In genomic region chr3:45555736-45556135, GRCm38 (mm10) we compare ENCODE assay signal across 9 mouse cellular contexts.
DNase-seq lines count a peak whose midpoint lies in the region; ATAC-seq lines count a peak whose summit lies in the region.
"Had no signal": no experiment of that assay in that cellular context is flagged by ENCODE, and none has a peak within 500 bp of the region (broad histone marks: within the 10 kb centered on the region; RNA-seq: fewer than 3 reads in every experiment).

No protein-coding gene starts in this region.

- 31% methylated on average over 1 of the region's 1 CpGs for WGBS in forebrain, embryonic 12.5 days
- 31% methylated on average over 1 of the region's 1 CpGs for WGBS in kidney, embryonic 16.5 days
- 34% methylated on average over 1 of the region's 1 CpGs for WGBS in limb, embryonic 13.5 days

- no peak overlapping the region for H3K27ac ChIP-seq in forebrain, embryonic 12.5 days
- no peak overlapping the region for H3K27ac ChIP-seq in kidney, embryonic 16.5 days (ENCODE audit: low read length)
- no peak overlapping the region for H3K27ac ChIP-seq in limb, embryonic 13.5 days

- no peaks in the 10 kb centered on the region for H3K36me3 ChIP-seq in forebrain, embryonic 12.5 days (replicated peaks)
- no peaks in the 10 kb centered on the region for H3K36me3 ChIP-seq in kidney, embryonic 16.5 days (ENCODE audit: insufficient read depth, low read length)
- H3K36me3 ChIP-seq in limb, embryonic 13.5 days = no peaks in the 10 kb centered on the region

- no peaks in the 10 kb centered on the region for H3K9me3 ChIP-seq in forebrain, embryonic 12.5 days
- no peaks in the 10 kb centered on the region for H3K9me3 ChIP-seq in kidney, embryonic 16.5 days (ENCODE audit: low read length)
- H3K9me3 ChIP-seq in limb, embryonic 13.5 days = no peaks in the 10 kb centered on the region
- H3K9me3 ChIP-seq: megakaryocyte, embryonic 14.5 days had no signal

- H3K4me2 ChIP-seq in forebrain, embryonic 12.5 days = no peak overlapping the region
- no peak overlapping the region for H3K4me2 ChIP-seq in kidney, embryonic 16.5 days (replicated peaks; ENCODE audit: low read depth, low read length)
- no peak overlapping the region for H3K4me2 ChIP-seq in limb, embryonic 13.5 days (replicated peaks)

- DNase-seq in testis, postnatal 10 days (ENCODE audit: low spot score) = peak; percentile 53
- no peak for DNase-seq in testis, postnatal 14 days (ENCODE audit: low spot score)
- DNase-seq in c-Kit-positive CD71-negative TER-119-negative erythroid progenitor cells, embryonic 14.5 days (ENCODE audit: low read depth) = peak; percentile 5
- DNase-seq in right cerebral cortex, postnatal 14 days = peak; percentile 61

- no peaks in the 10 kb centered on the region for H3K4me1 ChIP-seq in forebrain, embryonic 12.5 days
- no peaks in the 10 kb centered on the region for H3K4me1 ChIP-seq in kidney, embryonic 16.5 days (ENCODE audit: insufficient read depth, low read length)
- no peaks in the 10 kb centered on the region for H3K4me1 ChIP-seq in limb, embryonic 13.5 days
- H3K4me1 ChIP-seq: megakaryocyte, embryonic 14.5 days had no signal

- H3K9ac ChIP-seq in forebrain, embryonic 12.5 days = no peak overlapping the region
- no peak overlapping the region for H3K9ac ChIP-seq in kidney, embryonic 16.5 days (replicated peaks; ENCODE audit: low read length)
- no peak overlapping the region for H3K9ac ChIP-seq in limb, embryonic 13.5 days

- H3K4me3 ChIP-seq in forebrain, embryonic 12.5 days (replicated peaks) = no peak overlapping the region
- no peak overlapping the region for H3K4me3 ChIP-seq in kidney, embryonic 16.5 days (ENCODE audit: low read length)
- no peak overlapping the region for H3K4me3 ChIP-seq in limb, embryonic 13.5 days
- H3K4me3 ChIP-seq: megakaryocyte, embryonic 14.5 days had no signal

- H3K27me3 ChIP-seq in forebrain, embryonic 12.5 days = no peaks in the 10 kb centered on the region
- H3K27me3 ChIP-seq in kidney, embryonic 16.5 days (ENCODE audit: insufficient read depth, low read length) = no peaks in the 10 kb centered on the region
- H3K27me3 ChIP-seq in limb, embryonic 13.5 days = no peaks in the 10 kb centered on the region
- H3K27me3 ChIP-seq: megakaryocyte, embryonic 14.5 days had no signal

- ATAC-seq in forebrain, embryonic 12.5 days (ENCODE audit: low FRiP score) = peak; percentile 79; the same call in 1 of the 2 replicates
- 0 out of 2 replicates have a peak, but pooled peaks have one; percentile 71 for ATAC-seq in kidney, embryonic 16.5 days (ENCODE audit: low FRiP score, low TSS enrichment)
- peak; percentile 59; the same call in 1 of the 2 replicates for ATAC-seq in limb, embryonic 13.5 days (ENCODE audit: low FRiP score, low read depth)
- ATAC-seq in activated CD4-positive, CD25-positive, alpha-beta regulatory T cell, adult 4 months = no peak
